Mouse (Mus musculus): ENCODE measurements around the gene Mical1.

DNA sequence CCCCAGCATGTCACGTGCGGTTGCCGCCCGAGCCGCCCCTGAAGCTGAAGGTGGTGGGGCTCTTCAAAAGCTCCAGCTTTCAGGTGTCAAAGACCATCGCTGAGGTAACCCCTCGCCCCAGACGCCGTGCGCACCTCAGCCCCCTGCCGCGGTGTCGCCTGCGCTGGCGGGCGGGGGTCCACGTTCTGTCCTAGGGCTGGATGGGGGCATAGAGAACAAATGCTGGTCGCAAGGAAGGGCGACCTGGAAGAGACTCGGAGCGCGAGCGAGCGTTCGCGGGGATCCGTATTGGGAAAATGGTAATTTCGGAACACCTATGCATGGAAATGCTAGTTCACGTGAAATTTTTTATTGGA, 14.4 kb downstream of the Mical1 start:
- TF ChIP-seq CTCF (IDR thresholded peaks at IDR 0.05; ENCODE audit: low read depth) (no peak), EP300 (IDR thresholded peaks at IDR 0.05; ENCODE audit: low read depth) (no peak)
